Mouse (Mus musculus) embryonic facial prominence, embryonic 11.5 days (tissue): ENCODE measurements around the gene Dync1li2. TPM values are rescaled to one million over a fixed set of nuclear protein-coding genes. Genes with fewer than 3 reads are reported as not detected.

Experiments
- ATAC-seq: fragments of 200-750 bp; cut with Nextera tagmentation; replicated peaks from 2 replicates; pipeline ENCODE4 v1.8.0; 2017; ENCODE audit warnings: low read depth; ENCODE audit not compliant: insufficient number of reproducible peaks, low FRiP score, low TSS enrichment
- DNase-seq: peaks from one replicate; pipeline ENCODE4 v3.0.0-alpha.2; 2015; ENCODE audit warnings: low spot score
- H3K27ac ChIP-seq: fragments of 300-500 bp; sonication (generic); replicated peaks from 2 replicates; pipeline ENCODE4 v1.5.1; 2014; ENCODE audit warnings: mild to moderate bottlenecking, low read depth, low read length, control low read depth
- H3K27me3 ChIP-seq: fragments of 300-500 bp; sonication (generic); 2 replicates; pipeline ENCODE4 v1.6.1; 2014; ENCODE audit warnings: mild to moderate bottlenecking, low read length, moderate library complexity, mixed read lengths; ENCODE audit not compliant: control insufficient read depth, insufficient read depth
- H3K36me3 ChIP-seq: fragments of 300-500 bp; sonication (generic); replicated peaks from 2 replicates; pipeline ENCODE4 v1.6.1; 2014; ENCODE audit warnings: low read depth, mild to moderate bottlenecking, low read length, moderate library complexity, mixed read lengths; ENCODE audit not compliant: control insufficient read depth, insufficient read depth
- H3K4me1 ChIP-seq: fragments of 300-500 bp; sonication (generic); 2 replicates; pipeline ENCODE4 v1.6.1; 2014; ENCODE audit warnings: low read length, mixed read lengths; ENCODE audit not compliant: control insufficient read depth, insufficient read depth
- H3K4me2 ChIP-seq: fragments of 300-500 bp; sonication (generic); 2 replicates; pipeline ENCODE4 v1.6.1; 2014; ENCODE audit warnings: low read depth, mild to moderate bottlenecking, control low read depth, low read length, moderate library complexity
- H3K4me3 ChIP-seq: fragments of 300-500 bp; sonication (generic); 2 replicates; pipeline ENCODE4 v1.5.1; 2014; ENCODE audit warnings: low read depth, low read length, control low read depth
- H3K9ac ChIP-seq: fragments of 300-500 bp; sonication (generic); replicated peaks from 2 replicates; pipeline ENCODE4 v1.6.1; 2014; ENCODE audit warnings: mild to moderate bottlenecking, control low read depth, low read length
- H3K9me3 ChIP-seq: fragments of 300-500 bp; sonication (generic); replicated peaks from 2 replicates; pipeline ENCODE4 v1.6.1; 2016; ENCODE audit warnings: mild to moderate bottlenecking, low read length, inconsistent platforms, mixed read lengths; ENCODE audit not compliant: control insufficient read depth
- WGBS: fragments of 180-500 bp; shearing (Covaris S2); extraction: QIAGEN DNeasy Blood & Tissue Kit; methylation state at CpG from one replicate; pipeline ENCODE4 v1.1.7; 2014; 5-methylcytosine and 5-hydroxymethylcytosine counted together
- polyA plus RNA-seq: library from polyadenylated mRNA; unstranded; fragments of >200 nt; fragmentation: Nextera tagmentation; extraction: Ambion mirVana; gene quantifications from 2 replicates; pipeline ENCODE4 v1.2.1, GENCODE M21; 2014

The Dync1li2 gene
- polyA plus RNA-seq, 1 experiment from 2014 or later: 66.6 TPM

GRCm38 (mm10) chr8:104412805-104413532, 29.9 kb downstream of the Dync1li2 start:
- Histone ChIP-seq H3K4me1 (no peaks in the 10 kb centered on the region), H3K9me3 (no peaks in the 10 kb centered on the region), H3K9ac (no peak overlapping the region), H3K4me2 (no peak overlapping the region), H3K4me3 (no peak overlapping the region), H3K27ac (no peak overlapping the region), H3K27me3 (no peaks in the 10 kb centered on the region), H3K36me3 (peaks cover 5% of the 10 kb centered on the region)
- ATAC-seq (no peak), DNase-seq (no peak)
- WGBS: 71% methylated on average over 7 of the region's 7 CpGs

- Histone ChIP-seq H3K27me3 (no peaks in the 10 kb centered on the region), H3K4me1 (no peaks in the 10 kb centered on the region), H3K36me3 (no peaks in the 10 kb centered on the region), H3K9ac (no peak overlapping the region), H3K4me2 (no peak overlapping the region), H3K4me3 (no peak overlapping the region), H3K27ac (no peak overlapping the region), H3K9me3 (no peaks in the 10 kb centered on the region)
- WGBS: 78% methylated on average over 3 of the region's 3 CpGs
- DNase-seq (no peak), ATAC-seq (no peak)
Measured at GRCm38 (mm10) chr8:104411972-104412371, 30.9 kb downstream of the Dync1li2 start.

- Histone ChIP-seq H3K36me3 (no peaks in the 10 kb centered on the region), H3K27ac (no peak overlapping the region), H3K9me3 (no peaks in the 10 kb centered on the region), H3K4me1 (no peaks in the 10 kb centered on the region), H3K9ac (no peak overlapping the region), H3K4me2 (no peak overlapping the region), H3K4me3 (no peak overlapping the region), H3K27me3 (no peaks in the 10 kb centered on the region)
- 87% methylated on average over 3 of the region's 3 CpGs for WGBS
- DNase-seq (no peak), ATAC-seq (no peak)
Measured at GRCm38 (mm10) chr8:104411468-104411867, 31.4 kb downstream of the Dync1li2 start.

GRCm38 (mm10) chr8:104410628-104411273, 32.1 kb downstream of the Dync1li2 start:
- H3K9me3 ChIP-seq: no peaks in the 10 kb centered on the region
- H3K4me2 ChIP-seq: no peak overlapping the region
- DNase-seq (no peak), ATAC-seq (no peak)
- H3K27me3 ChIP-seq: no peaks in the 10 kb centered on the region
- 59% methylated on average over 7 of the region's 7 CpGs for WGBS
- no peak overlapping the region for H3K27ac ChIP-seq
- no peak overlapping the region for H3K9ac ChIP-seq
- H3K4me1 ChIP-seq: no peaks in the 10 kb centered on the region
- no peaks in the 10 kb centered on the region for H3K36me3 ChIP-seq
- H3K4me3 ChIP-seq: no peak overlapping the region

- no peaks in the 10 kb centered on the region for H3K4me1 ChIP-seq
- ATAC-seq (no peak), DNase-seq (no peak)
- no peaks in the 10 kb centered on the region for H3K36me3 ChIP-seq
- no peaks in the 10 kb centered on the region for H3K27me3 ChIP-seq
- no peak overlapping the region for H3K4me2 ChIP-seq
- H3K4me3 ChIP-seq: no peak overlapping the region
- H3K9me3 ChIP-seq: no peaks in the 10 kb centered on the region
- 92% methylated on average over 7 of the region's 7 CpGs for WGBS
- no peak overlapping the region for H3K27ac ChIP-seq
- no peak overlapping the region for H3K9ac ChIP-seq
Measured at GRCm38 (mm10) chr8:104408328-104409110, 34.3 kb downstream of the Dync1li2 start.

GRCm38 (mm10) chr8:104406340-104407128, 36.3 kb downstream of the Dync1li2 start:
- ATAC-seq: no peak
- no peak overlapping the region for H3K4me3 ChIP-seq
- H3K27ac ChIP-seq: no peak overlapping the region
- H3K4me1 ChIP-seq: no peaks in the 10 kb centered on the region
- no peak overlapping the region for H3K9ac ChIP-seq
- no peak for DNase-seq
- H3K9me3 ChIP-seq: no peaks in the 10 kb centered on the region
- WGBS: 75% methylated on average over 6 of the region's 6 CpGs
- no peak overlapping the region for H3K4me2 ChIP-seq
- H3K27me3 ChIP-seq: no peaks in the 10 kb centered on the region
- H3K36me3 ChIP-seq: no peaks in the 10 kb centered on the region

- no peak overlapping the region for H3K4me2 ChIP-seq
- WGBS: 70% methylated on average over 15 of the region's 15 CpGs
- H3K4me3 ChIP-seq: no peak overlapping the region
- H3K36me3 ChIP-seq: no peaks in the 10 kb centered on the region
- no peaks in the 10 kb centered on the region for H3K4me1 ChIP-seq
- H3K27ac ChIP-seq: no peak overlapping the region
- DNase-seq (no peak), ATAC-seq (no peak)
- H3K9ac ChIP-seq: no peak overlapping the region
- H3K27me3 ChIP-seq: no peaks in the 10 kb centered on the region
- no peaks in the 10 kb centered on the region for H3K9me3 ChIP-seq
Measured at GRCm38 (mm10) chr8:104405430-104406187, 37.2 kb downstream of the Dync1li2 start.
